ENCODE assay signal across 8 mouse cellular contexts in genomic region chr13:21753524-21754285, GRCm38 (mm10). TPM values are rescaled to one million over a fixed set of nuclear protein-coding genes. Genes with fewer than 3 reads are reported as not detected.
DNase-seq lines count a peak whose midpoint lies in the region; ATAC-seq lines count a peak whose summit lies in the region.
"Not testable (repeated sequence)": the region's sequence is repeated elsewhere in the genome, so short reads cannot be mapped to it uniquely, and the experiment has no call there.

Gene Hist1h2ak, minus strand, starts transcription at chr13:21753827.
Gene Hist1h2bn, plus strand, starts transcription at chr13:21754123.

- H3K36me3 ChIP-seq in hindbrain, embryonic 16.5 days (ENCODE audit: control insufficient read depth, insufficient read depth, low read length), result not testable (repeated sequence)

- peak within 1 kb of the TSS; percentile 88 for H3K27ac ChIP-seq in hindbrain, embryonic 16.5 days (ENCODE audit: low read depth, low read length)

- H3K9me3 ChIP-seq in hindbrain, embryonic 16.5 days (ENCODE audit: control insufficient read depth, low read length), result not testable (repeated sequence)

- ATAC-seq in hindbrain, embryonic 16.5 days, result peak; percentile 97

- H3K4me1 ChIP-seq in hindbrain, embryonic 16.5 days (ENCODE audit: control insufficient read depth, insufficient read depth, low read depth, low read length), result peaks cover 18% of the 10 kb centered on the region

- not testable (repeated sequence) for H3K27me3 ChIP-seq in hindbrain, embryonic 16.5 days (replicated peaks; ENCODE audit: control insufficient read depth, insufficient read depth, low read length)

- H3K4me3 ChIP-seq in hindbrain, embryonic 16.5 days (ENCODE audit: low read length), result peak within 1 kb of the TSS; percentile 48

- peak within 1 kb of the TSS; percentile 63 for H3K9ac ChIP-seq in hindbrain, embryonic 16.5 days (ENCODE audit: low read depth, low read length)

- peak; percentile 77 for DNase-seq in T-cell, adult 2 months (ENCODE audit: low spot score)
- peak; percentile 40 to 75 for DNase-seq in cerebellum, postnatal 36 days
- peak; percentile 70 to 89 for DNase-seq in frontal cortex, postnatal 36 days (ENCODE audit: low spot score in 2 of 2)
- peak; percentile 88 for DNase-seq in left cerebral cortex, adult 11 months (ENCODE audit: low spot score)
- peak; percentile 87 for DNase-seq in lung, postnatal 36 days
- peak; percentile 94 for DNase-seq in retina, embryonic 14.5 days (ENCODE audit: low spot score)
- peak; percentile 67 to 77 for DNase-seq in thymus, postnatal 36 days

- peak within 1 kb of the TSS; percentile 82 for H3K4me2 ChIP-seq in hindbrain, embryonic 16.5 days (ENCODE audit: low read length)

- WGBS in hindbrain, embryonic 16.5 days, result under 1% methylated on average over 35 of the region's 50 CpGs

RNA-seq across cellular contexts. Expression of gene Hist1h2ak, which starts in this region (rescaled TPM):
- polyA plus RNA-seq in hindbrain, embryonic 16.5 days (2015; fragmentation: Nextera tagmentation; extraction: Ambion mirVana), result 3.3 and 4.8 TPM in 2 replicates

RNA-seq across cellular contexts. Expression of gene Hist1h2bn, which starts in this region (rescaled TPM):
- polyA plus RNA-seq in hindbrain, embryonic 16.5 days (2015; fragmentation: Nextera tagmentation; extraction: Ambion mirVana), result not detected in 2 replicates

Comparison
In these comparisons a context has a peak if more than half of its experiments do, and no peak if none do; other contexts are left out.
1. Peak in every context shown above with its lines: DNase-seq, ATAC-seq, H3K4me3 ChIP-seq and H3K27ac ChIP-seq.